Mouse (Mus musculus): ENCODE results near the gene Il17re.
A peak's percentile ranks its signal among the peaks of the same experiment; 100 is the strongest.

The Il17re gene

GRCm38 (mm10) chr6:113457952-113458534 is at the start of gene Il17re:
Il17re (plus strand) TSS chr6:113458484.
- DNase-seq: no peak

DNA sequence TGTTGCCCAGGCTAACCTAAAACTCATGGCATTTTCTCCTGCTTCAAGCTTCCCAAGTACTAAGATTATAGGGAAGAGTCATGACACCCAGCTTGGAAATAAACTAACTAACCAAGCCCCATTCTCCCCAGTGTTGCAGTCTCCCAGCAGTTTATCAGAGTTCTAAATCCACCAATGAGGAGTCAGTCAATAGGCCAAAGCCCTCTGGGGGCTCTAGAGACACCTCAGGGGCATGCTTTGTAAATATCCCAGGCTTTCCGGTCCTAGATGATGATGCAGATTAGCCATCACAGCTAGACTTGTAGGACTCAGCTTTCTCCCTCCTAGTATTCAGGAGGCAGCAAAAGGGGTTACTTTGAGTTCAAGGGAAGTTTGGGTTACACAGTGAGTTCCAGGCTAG is 48.3 kb upstream of the Il17re start:
- no peak for DNase-seq

GRCm38 (mm10) chr6:113416416-113416815 is 41.9 kb upstream of the Il17re start:
- no peak for DNase-seq

GRCm38 (mm10) chr6:113418441-113419198 is 39.7 kb upstream of the Il17re start:
- DNase-seq: no peak

DNA sequence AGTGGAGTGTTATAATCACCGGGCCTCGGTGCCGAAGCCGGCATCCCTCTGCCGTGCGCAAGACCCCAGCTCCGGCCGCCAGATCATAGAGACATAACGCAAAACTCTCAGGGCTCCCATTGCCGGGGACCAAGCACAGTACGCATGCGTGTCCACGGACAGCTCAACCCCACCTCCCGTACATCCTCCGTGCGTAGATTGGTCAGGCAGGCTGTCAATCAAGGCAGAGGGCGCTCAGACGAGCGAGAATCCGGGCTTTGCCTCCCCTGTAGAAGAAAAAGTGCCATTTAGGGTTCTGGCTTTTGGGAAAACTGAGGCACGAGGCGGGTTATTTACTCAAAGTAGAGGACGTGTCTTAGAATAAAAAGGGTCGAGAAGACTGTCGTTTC is 39.1 kb upstream of the Il17re start, which contains the start of gene Rpusd3:
Rpusd3 (minus strand) TSS at position 142 of the 389 bp plus-strand sequence.
- peak; percentile 98 for DNase-seq

DNA sequence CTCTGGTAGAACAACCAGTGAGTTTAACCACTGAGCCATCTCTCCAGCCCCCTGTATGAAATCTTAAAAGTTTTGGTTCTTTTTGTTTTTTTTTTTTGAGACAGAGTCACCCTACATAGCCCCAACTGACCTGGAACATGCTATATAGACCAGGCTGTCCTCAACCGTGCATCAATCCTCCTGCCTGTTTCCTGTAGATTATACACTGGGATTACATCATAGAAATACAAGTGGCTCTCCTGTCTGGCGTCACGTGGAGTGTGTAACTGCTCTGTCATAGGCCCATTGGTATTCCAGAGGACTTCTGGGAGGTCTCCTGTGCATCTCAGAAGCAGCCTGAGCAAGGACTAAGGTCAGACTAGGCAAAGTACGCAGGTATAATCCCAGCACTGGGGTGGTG is 35.3 kb upstream of the Il17re start:
- DNase-seq: no peak

DNA sequence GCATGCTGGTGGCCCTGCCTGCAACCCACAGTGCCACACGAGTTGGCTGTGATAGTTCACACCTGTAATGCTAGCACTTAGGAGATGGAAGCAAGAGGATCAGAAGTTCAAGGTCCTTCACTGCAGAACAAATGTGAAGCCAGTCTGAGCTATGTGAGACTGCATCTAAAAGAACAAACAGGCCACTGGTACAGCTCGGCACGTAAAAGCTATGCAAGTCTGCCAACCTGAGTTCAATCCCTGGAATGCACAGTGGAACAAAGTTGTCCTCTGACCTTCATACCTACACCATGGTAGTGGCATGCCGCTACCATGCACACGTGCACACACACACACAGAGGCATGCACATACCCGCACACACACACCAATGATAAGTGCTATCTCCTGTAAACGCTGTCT is 34.1 kb upstream of the Il17re start:
- DNase-seq: no peak

- DNase-seq: no peak
Measured at GRCm38 (mm10) chr6:113426696-113427095, 31.6 kb upstream of the Il17re start.

DNA sequence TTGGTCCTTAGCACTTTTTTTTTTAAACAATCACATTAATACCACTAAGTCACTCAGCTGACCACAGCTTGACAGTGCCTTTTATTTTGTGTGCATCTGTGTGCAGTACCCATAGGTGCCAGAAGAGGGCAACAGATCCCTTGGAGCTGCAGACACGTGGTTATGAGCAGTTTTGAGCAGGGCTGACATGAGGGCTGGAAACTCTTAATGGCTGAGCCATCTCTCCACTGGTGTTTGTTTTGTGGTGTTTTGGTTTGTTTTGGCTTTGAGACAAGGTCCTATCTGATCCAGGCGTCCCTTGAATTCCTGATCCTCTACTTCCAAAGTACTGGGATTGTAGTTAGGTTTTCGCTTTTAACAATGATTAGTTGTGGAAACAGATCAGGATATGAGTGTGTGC is 30.9 kb upstream of the Il17re start:
- DNase-seq: no peak

DNA sequence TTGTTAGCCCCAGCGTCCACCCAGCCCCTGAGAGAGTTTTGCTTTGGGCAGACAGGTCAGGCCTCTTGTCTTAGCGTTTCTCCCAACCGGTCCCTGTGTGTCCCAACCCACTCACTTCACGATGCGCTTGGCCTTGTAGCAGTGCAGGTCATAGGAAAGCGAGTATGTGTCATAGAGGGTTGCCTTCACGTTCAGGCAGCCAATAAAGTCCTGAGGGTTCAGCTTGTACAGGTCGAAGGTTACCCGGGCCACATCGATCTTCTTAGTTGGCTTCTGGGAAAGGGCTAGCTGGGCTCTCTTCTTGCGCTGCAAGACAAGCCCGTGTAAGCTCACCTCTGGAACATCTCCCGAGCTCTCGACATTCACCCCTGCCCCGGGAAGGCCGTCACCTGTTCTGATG is 30.3 kb upstream of the Il17re start:
- no peak for DNase-seq

GRCm38 (mm10) chr6:113429965-113430364 is 28.3 kb upstream of the Il17re start:
- DNase-seq: no peak

DNA sequence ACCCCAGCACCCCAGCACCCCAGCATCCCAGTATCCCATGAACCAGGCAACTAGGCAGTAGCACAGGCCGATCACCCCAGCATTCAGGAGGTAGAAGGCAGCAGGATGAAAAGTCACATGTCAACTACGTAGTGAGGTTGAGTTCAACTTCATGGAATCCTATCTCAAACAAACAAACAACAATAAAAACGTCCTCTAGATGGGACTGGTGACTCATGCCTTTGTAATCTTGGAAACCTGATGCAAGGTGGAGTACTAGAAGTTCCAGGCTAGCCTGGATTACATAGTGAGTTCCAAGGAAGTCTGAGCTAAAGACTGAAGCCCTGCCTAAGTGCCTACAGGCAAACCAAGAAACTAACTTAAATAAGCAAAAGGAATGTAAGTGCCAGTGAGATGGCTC is 27.4 kb upstream of the Il17re start:
- DNase-seq: no peak

- DNase-seq: no peak
Measured at GRCm38 (mm10) chr6:113431801-113432200, 26.5 kb upstream of the Il17re start.

DNA sequence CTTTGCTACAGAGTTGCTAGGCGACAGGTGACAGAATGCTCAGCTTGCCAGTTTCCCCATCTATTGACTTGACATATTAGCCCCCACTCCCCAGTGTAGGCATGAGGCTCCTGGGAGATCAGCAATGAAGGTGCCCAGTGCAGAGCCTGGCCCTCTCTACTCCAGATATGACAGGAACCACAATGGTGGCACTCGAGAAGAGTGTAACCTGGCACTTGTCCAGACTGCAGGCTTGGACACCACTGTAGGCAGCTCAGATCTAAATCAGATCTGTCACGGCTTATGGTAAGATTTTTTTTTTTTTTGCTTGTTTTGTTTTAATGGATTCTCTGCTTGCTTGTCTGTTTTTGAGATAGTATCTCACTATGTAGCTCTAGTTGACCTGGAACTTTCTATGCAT is 24.6 kb upstream of the Il17re start:
- no peak for DNase-seq

- DNase-seq: no peak
Measured at GRCm38 (mm10) chr6:113434691-113435090, 23.6 kb upstream of the Il17re start.

GRCm38 (mm10) chr6:113435664-113436205 is 22.5 kb upstream of the Il17re start, which contains the start of gene Cidec:
Cidec (minus strand) TSS chr6:113435760.
- DNase-seq: no peak

GRCm38 (mm10) chr6:113437135-113437534 is 21.1 kb upstream of the Il17re start:
- no peak for DNase-seq

- no peak for DNase-seq
Measured at GRCm38 (mm10) chr6:113438721-113439430, 19.4 kb upstream of the Il17re start.

DNA sequence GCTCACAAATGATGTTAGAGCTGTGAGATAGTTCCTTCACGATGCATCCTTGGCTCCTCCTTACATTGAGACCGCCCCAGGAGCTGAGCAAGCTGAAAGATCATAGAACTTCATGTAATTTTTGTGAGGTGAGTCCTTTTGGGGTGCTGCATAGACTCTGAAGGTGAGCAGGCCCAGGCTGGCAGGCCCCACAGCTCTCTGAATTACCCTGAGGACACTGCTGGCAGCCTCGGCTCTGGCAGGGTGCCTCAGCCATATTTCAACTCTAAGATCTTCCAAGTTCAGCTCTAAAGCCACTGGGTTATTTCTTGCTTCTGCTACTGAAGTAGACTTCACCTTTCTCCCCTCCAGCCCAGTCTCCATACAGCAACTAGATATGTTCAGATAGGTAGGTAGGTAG is 17.6 kb upstream of the Il17re start:
- no peak for DNase-seq

GRCm38 (mm10) chr6:113441147-113441680 is 17.1 kb upstream of the Il17re start:
- peak; percentile 39 for DNase-seq

DNA sequence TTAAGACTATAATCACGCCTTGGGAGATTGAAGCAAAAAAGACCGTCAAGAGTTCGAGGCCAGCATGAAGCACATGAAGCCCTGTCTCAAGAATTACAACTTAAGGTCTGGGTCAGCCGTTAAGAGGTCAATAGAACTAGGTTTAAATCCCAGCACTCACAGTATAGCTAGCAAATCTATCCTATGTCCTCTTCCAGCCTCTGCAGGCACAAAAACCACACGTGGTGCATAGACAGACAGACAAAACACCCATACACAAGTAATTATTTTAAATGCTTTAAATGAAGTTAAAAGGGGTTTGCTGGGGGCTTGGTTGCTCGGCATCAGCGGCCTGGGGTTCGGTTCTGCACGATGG is 16.2 kb upstream of the Il17re start:
- no peak for DNase-seq

DNA sequence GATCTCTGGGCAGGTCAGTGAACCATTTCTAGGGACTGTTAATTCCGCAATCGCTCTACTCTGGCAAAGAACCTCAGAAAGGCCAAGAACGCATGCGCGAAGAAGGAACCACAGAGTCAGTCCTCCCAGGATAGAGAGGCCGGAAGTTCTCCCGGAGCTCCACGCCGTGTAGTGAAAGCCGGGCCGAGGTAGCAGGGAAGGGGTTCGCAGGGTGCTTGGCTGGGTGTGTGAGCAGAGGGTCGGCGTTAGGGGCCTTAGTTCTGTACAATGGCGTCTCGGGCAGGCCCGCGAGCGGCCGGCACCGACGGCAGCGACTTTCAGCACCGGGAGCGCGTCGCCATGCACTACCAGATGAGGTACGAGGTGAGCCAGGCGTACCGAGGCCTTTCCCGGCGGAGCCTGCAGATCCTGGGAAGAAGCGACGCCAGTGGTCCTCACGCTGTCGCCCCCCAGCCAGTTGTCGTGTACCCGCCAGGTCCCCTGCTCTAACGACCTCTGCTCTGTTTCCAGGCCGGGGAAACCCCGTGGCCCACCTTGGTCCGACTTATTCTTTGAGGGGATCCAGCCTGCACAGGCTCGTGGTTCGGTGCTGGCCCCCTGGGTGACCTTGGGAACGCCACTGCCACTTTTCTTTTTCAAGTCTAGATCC is 15.7 kb upstream of the Il17re start, which contains the start of gene Jagn1:
Jagn1 (plus strand) TSS at position 128 of the 649 bp plus-strand sequence.
- peak; percentile 87 for DNase-seq

DNA sequence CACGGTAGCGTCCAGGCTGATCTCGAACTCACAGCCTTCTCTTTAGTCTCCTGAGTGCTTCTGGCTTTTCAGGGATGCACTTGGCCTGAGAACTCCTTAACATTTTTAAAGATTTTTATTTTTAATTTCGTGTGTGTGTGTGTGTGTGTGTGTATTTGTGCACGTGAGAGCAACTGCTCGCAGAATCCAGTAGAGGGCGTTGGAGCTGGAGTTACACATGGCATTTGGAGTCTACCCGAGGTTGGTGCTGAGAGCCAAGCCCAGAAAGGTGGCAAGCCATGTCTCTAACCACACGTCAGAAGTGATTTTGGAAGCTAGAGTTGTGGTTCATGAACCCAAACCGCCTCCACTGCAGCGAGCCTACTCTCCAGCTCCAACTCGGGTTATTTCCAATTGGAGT is 15.2 kb upstream of the Il17re start:
- no peak for DNase-seq

Measured in right cerebral cortex, postnatal 25 days (tissue).